Mouse (Mus musculus): ENCODE data around the gene Tpra1.

The Tpra1 gene

DNA sequence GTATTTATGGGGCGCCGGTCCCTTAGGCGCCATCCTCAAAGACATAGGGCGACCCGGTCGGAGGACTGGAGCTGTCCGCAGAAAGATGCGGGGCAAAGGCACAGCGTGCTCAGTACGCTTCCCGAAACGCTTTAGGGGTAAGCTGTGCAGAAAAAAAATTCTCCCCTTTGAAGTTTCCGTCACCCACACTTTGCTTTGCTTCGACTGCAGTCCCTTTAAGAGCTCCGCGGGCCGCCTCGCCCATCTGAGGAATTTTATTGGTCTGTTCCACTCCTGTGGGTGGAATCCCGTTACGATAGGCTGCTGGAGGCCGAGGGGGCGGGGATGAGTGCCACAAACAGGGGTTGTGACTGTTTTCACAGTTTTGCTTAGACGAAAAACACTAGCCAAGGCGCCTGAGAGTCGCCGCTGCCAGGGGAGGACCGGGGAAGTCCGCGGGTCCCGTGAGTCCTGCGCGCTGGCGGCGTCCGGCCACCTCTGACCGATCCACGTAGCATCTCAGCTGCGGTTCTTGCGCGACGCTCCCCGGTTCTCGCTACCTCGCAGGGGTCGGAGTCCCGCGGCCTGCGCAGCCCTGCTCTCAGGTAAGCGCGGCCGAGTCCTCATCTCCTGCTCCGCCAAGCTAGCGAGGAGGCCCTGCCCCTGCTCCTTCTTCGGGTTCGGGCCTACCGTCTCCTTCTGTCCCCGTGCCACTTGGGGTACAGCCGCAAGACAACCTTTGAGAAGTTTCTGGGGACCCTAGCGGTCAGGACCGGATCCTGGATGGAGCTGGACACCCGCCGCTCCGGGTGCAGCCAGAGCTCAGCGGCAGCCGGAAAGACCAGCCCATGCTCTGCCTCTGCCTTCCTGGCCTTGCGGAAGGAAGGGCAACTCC, at the start of gene Tpra1:
Tpra1 (plus strand) TSS at position 305 of the 874 bp plus-strand sequence.
- DNase-seq (ENCODE audit: low spot score): peak; percentile 99

DNA sequence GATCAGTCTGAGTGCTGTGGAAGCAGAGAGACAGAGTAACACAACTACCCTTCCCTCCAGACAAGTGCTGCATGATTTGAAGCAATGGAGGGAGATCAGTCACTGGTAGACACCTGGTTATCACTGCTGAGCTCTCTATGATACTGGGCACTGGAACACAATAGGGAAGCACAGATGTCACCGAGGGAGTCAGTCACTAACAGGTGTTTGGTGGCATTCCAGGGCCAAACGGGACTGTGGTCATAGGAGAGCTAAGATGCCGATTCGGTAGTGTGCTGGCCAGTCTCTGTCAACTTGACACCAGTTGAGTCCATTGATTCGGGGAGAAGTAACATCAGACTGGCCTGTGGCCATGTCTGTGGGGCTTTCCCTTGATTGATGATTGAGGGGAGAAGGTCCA, 47.5 kb upstream of the Tpra1 start:
- no peak for DNase-seq (ENCODE audit: low spot score)

DNA sequence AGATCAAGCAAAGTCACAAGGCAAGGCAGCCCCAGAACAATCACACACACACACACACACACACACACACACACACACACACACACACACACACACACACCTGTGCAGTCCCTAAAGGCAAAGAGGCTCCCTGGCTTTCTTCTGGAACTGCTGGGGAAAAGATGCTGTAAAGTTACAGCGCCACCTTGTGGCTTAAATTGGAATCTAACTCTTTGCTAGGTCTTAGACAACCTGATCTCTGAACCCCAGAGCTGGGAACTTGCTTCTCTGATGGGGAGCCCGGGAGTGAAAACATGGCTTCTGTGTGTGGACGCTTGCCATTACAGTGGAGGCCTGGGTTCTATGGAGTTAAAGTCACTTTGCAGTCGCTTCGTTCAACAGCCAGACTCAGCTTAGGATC, 46.4 kb upstream of the Tpra1 start:
- DNase-seq (ENCODE audit: low spot score): peak; percentile 86

DNA sequence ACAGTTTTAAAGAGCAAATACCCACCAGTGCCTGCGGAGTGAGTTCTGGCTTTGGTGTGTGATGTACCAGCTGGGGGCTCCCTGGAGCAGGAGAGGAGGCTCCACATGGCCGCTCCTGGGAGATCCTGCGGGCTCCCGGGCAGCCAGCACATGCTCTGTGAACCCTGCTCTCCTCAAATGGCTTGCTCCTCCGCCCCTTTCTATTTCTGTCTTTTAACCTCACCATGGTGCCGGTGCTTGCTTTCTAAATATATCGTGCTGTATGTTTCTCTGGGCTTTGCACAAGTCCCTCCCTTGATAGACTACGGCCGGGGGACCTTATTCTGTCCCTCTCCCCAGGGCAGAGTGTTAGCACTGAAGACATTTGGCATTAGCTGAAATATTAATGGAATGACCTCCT, 44.8 kb upstream of the Tpra1 start:
- DNase-seq (ENCODE audit: low spot score): peak; percentile 50

DNA sequence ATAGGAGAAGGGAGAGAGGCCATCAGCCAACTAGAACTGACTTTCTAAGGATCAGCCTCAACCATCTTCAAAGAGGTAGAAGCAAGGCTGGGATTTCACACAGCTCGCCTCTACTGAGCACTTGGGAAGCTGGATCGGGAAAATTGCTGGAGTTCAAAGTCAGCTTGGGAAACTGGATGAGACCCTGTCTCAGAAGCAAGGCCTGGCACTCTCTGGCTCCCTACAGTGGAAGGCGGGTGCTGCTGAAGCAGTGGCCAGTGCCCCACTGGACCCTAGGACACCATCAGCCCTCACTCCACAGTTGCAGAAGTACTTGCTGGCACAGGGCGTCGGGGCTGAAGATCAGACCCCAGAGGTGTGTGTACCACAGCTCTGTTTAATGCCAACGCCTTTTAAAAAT, 44.2 kb upstream of the Tpra1 start:
- no peak for DNase-seq (ENCODE audit: low spot score)

DNA sequence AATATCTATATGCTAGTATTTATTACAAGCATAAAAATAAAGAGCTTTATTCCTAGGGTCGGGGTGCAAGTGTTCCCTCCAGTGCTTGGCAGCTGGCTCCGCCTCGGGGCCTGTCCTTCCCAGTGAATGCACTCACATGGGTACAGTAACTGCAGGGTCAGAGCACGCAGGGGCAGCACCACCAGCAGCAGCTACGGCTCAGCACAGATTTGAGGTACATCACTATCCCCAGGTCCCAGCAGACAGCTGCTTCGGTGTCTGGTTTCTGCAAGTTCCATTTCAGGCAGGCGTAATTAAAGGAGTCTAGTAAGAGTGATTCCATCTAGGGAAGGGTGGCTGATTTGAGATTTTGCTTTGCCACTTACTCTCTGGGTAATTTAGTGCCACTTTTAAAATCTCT, 43.7 kb upstream of the Tpra1 start:
- no peak for DNase-seq (ENCODE audit: low spot score)

DNA sequence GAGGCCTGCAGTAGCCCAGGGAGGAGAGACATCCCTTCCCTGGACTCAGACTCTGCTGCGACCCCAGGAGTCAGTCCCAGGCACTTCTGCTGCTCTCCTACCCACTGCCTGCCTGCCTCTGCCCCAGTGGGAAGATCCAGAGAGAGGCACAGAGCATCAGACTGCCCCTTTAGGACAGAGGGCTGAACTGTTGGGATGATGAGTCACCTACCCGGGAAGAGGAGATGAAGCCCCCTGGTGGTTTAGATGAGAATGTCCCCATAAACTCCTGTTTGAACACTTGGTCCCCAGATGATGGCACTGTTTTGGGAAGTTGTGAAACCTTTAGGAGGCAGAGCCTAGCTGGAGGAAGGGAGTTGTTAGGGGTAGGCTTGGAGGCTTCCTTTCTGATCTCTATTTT, 41.1 kb upstream of the Tpra1 start:
- peak; percentile 88 for DNase-seq (ENCODE audit: low spot score)

DNA sequence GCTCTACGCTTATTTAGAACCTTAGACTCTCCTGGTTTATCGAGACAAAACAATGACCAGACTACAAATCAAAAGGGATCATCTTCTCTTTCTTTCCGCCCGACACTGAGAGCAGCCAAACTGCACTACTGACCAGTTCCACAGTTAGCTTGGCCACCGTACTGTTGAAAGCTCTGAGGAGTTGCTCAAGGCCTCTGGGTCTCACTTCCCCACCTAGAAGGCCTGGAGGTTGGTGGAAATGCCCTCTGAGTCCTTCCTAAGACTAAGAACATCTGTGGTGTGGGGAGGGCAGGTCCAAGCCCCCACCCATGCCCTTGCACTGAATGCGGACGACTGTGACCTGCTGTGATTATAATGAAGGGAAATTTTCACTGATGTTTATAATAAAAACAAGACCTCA, 36.3 kb upstream of the Tpra1 start:
- no peak for DNase-seq (ENCODE audit: low spot score)

DNA sequence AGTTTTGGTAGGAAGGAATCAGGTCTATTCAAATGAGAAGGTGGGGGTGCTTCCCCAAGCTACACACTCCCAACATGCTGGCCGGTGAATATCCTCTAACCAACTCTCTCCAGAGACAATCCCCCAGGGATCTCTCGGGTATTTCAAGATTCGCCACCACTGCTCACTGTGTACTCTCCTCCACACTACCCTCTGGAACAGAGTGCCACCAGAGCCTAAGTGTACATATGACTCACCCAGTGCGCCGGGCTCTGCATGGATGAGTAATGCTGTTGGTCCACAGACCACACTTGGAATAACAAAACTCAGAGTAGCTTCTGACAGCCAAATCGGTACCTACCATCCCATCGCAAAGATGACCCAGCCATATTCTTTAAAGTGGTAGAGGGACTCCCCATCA, 32.6 kb upstream of the Tpra1 start:
- DNase-seq (ENCODE audit: low spot score): peak; percentile 76

DNA sequence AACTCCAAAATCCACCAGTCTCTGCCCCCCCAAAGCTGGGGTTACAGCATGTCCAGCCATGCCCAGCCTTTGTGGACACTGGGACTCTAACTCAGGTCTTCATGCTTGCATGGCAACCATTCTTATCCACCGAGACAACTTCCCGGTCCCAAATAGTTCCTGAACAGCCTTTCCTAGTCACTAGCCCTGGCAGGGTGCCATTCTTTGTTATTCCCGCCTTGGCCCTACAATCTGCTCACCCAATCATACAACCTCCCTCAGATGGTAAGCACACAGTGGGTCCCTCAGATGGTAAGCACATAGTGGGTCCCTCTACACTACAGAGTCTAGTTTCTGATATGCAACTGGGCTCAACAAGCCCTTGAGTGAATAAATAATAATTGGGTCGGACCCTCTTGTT, 31.5 kb upstream of the Tpra1 start:
- DNase-seq (ENCODE audit: low spot score): no peak

DNA sequence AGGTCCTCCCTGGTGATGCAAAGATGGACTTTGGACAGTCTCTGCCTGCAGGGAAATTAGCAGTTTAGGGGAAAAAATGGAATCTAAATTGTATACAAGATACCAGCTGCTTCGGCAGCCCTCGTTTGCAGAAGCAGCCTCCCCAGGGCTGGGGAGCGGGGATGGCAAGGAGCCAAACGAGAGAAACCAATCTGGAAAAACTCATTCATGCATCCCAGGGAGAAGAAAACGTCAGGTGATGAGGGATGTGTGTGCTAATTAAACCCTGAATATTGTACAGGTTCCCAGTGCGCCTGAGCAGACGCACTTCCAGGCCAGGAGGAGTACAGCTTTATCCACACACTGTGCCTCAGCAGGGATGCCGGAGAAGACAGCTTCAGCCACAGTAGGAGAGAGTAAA, 30.5 kb upstream of the Tpra1 start:
- DNase-seq (ENCODE audit: low spot score): no peak

DNA sequence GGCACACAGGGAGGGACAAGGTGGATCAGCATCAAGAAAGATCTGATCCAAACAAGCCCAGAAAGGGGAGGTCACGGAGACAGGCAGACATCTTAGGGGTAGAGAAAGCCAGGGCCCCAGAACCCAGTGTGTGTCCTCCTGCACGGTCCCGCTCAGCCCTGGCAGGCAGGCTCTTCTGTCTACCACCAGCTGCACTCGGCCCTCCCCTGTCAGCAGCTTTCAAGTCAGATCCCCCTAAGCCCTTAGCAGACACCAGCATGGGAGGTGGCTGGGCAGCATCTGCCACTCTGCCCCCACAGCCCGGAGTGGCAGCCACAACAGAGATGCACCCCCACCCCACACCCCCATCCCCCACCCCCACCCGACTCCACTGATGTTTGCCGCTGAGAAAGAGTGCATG, 29.2 kb upstream of the Tpra1 start:
- no peak for DNase-seq (ENCODE audit: low spot score)

DNA sequence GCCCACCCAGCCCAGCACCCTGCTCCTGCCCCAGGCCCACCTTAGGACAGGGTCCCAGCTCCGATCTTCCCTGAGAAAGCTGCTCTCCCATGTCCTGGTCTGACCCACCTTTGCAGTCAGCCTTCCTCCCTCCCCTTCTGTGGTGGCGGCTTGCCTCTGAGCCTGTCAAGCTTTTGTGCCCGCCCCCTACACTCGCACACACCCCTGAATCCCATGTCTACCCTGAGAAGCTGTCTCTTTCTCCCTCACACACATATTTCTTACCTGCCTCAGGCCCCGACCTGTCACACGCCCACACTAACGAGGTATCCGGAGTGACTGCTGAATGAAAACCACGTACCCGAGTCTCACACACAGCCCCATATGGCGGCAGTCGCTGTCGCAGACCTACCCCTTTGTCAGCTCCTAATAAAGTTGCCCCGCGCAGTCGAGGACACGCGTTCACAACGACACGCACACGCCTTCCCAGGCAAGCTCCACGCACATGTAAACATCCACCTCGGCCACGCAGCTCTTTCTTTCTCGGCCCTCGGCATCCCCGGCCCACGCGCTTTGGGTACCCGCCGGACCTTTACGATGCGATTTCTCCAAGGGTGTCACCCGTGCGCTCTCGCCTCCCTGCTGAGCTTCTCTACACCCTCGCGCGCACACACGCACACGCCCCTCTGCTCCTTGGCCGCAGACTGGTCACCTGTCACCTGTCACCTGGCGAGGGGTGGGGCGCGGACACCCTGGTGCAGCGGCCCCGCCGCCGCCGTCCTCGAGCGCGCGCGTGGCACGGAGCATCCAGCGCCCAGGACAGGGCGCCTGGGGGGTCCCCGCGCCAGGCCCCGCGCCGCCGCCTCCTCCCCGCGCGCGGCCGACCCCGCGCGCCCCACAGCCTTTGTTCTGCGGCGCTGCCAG, 27.8 kb upstream of the Tpra1 start:
- no peak for DNase-seq (ENCODE audit: low spot score)

DNA sequence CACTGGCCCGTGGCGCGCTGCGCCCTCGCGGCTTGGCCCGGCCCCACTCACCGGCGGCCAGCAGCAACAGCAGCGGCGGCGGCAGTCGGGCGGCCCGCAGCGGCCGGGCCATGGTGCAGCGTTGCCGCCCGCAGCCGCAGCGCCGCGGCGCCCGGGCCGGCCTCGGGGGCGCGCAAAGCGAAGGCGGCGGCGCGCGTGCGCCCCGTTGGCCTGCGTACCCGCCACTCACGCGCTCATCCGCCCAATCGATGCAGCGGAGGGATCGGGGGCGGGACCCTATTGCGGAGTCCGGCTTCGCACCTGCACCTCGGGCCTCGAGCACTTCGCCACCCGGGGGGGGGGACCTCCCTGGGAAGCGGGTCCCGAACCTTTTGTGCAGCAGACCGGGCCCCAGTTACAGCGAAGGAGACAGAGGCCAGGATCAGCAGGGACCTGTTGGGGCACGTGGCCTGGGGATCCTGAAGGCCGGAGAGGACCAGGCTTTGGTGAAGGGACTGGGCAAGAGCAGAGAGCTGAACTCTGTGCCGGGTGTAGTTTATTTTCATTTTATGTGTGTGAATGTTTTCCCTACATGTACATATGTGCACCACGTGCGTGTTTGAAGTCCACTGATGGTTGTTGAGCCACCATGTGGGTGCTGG, 27.1 kb upstream of the Tpra1 start, which contains the start of gene Podxl2:
Podxl2 (minus strand) TSS at position 177 of the 641 bp plus-strand sequence.
- DNase-seq (ENCODE audit: low spot score): no peak

DNA sequence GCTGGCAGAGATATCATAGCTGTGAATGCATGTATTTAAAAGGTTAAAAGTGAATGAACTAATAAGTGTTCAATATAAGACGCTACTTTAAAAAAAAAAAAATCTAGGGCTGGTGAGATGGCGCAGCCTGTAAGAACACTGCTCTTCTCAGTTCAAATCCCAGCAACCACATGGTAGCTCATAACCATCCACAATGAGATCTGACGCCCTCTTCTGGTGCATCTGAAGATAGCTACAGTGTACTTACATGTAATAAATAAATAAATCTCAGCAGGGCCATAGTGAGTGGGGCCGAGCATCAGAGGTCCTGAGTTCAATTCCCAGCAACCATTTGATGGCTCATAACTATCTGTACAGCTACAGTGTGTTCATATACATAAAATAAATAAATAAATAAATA, 22.6 kb upstream of the Tpra1 start:
- DNase-seq (ENCODE audit: low spot score): no peak

DNA sequence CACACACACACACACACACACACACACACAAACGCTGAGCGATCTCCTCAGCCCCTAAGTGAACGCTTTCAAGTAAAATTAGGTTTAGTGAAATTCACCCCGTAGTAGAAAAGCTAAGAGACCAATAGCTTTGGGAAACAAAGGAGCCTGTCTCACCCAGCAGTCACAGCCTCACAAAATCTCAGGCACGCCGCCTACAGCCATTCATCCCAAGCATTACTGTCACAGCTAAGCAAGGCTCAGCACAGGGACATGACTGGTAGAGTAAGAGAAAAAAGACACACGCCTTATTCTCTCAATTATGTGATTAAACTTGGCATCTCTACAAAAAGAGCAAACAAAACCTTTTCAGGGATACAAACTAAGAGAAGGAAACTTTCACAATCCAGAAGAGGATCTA, 20.7 kb upstream of the Tpra1 start:
- no peak for DNase-seq (ENCODE audit: low spot score)

DNA sequence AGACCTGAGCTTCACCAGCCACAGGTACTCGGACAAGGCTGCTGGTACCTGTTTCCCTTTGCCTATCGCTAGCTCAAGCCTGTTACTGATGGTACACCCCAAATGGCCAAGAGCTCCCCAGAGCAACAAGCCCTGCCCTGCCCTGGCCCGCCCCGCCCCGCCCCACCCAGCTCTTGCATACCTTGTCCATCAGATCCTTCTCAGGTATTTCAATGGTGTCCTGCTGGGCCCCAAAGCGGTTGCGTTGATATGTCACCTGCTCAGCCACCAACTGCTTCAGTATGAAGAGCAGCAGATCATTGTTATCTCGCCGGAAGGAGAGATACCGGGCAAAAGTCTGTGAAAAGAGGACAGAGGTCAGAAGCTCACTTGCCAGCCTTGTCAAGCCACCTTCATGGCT, 17.9 kb upstream of the Tpra1 start:
- no peak for DNase-seq (ENCODE audit: low spot score)

DNA sequence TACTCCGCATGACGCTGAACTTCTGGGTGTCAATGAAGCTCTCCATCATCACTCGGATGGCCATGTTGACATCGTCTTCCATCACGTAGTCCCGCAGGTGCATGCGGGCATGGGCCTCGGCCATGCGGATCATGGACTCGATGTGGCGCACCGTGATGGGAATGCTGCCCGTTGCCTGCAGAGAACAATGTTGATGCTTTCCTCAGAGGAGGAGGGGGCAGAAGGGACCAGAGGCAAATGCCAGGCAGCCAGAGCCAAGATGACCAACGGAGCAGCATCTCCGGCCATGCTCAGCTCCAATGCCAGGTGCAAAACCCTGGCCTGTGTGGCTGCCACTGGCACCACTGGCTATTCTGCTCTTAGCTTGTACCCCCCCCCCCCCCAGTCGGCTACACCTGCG, 17.4 kb upstream of the Tpra1 start:
- no peak for DNase-seq (ENCODE audit: low spot score)

DNA sequence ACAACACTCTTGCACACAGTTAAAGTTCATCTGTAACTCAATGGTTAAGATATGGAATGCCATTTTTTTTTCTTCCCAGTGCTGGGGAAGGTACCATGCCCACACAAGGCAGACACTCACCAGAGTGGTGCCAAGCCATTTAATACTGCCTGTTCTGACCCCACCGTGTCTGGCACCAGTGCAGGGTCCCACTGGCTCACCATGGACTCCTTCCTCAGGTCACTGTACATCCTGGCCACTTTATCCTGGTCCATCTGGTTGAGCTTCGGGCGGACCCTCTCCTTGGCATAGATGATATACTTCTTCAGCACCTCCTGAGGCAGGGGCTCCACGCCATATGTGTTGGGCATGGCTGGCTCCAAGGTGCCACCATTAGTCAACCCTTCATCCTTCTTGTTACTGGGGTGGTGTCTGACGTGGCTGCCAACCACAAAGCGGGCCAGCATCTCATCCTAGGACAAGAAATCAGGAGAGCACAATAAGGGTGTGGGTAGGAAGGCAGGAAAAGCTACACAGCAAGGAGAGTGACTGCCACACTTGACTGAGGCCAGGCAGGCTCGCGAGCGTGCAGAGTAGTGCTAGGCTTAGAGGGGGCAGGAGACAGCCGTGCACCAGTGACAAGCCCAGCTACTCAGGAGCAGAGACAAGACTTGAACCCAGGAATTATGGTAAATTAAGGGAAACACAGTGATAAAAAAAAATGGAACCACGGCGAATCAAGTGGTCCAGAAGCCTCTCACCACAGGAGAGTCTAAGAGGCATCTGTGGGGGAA, 16.2 kb upstream of the Tpra1 start:
- no peak for DNase-seq (ENCODE audit: low spot score)

DNA sequence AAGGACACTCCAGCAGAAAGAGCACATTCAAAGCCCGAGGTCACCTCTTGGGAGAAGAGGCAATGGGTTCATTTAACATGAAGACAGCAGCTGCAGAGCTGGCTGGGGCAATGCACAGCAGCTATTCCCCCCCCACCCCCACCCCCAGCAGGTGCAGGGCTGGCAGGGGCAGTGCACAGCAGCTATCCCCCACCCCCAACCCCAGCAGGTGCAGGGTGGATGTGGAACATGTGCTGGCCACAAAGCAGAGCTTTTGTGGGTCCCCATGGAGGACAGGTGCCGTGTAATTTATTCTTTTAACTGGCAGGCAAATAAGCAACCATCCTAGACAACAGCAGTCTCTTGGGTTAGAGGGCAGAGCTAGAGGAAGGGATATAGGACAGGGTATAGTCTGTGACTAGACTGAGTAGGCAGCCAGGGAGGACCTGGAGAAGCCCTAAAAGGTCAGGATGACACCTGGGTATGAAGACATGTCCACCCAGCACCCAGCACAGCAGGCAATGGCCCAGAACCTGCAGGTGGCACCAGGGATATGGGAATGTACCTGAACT, 15.6 kb upstream of the Tpra1 start:
- no peak for DNase-seq (ENCODE audit: low spot score)

DNA sequence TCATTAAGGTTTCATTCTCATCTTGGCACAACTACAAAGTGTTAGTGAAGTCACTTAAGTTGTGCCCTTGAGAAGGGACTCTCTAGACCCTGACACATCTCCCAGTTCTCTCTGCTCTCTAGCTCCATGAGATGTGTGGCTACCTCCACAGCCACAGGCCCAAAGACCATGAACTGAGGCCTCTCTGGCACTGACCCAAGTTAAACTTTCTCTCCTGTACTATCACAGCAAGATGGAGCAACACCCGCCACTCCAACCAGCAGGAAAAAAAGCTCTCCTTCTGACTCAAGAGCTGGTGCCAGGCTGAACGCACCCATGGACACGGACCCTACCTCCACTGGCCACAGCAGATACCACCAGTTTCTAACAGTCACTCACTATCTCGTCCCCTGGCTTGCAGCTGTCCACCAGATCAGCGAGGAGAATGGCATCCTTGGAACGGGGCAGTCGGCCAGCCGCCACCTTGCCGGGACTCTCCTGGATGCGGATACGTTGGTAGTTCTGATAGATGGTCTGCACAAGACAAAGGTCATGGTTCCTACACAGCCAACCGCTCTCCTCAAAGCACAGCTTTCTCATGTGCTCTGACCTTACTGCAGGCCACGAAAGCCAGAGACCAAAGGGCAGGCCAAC, 12.5 kb upstream of the Tpra1 start:
- DNase-seq (ENCODE audit: low spot score): peak; percentile 72
